Mouse (Mus musculus) MEL (cell line): ENCODE data around the gene Micu1. TPM values are rescaled to one million over a fixed set of nuclear protein-coding genes. Genes with fewer than 3 reads are reported as not detected.

Experiments used
- DNase-seq: peaks from one replicate; pipeline ENCODE4 v3.0.0; 2011; ENCODE audit warnings: low read depth, low spot score
- H3K27ac ChIP-seq: 2 replicates; pipeline ENCODE4 v1.5.1; 2012; ENCODE audit warnings: low read depth, mild to moderate bottlenecking, control low read depth, low read length, moderate library complexity; ENCODE audit not compliant: control insufficient read depth
- H3K27me3 ChIP-seq, 2 experiments: fragments of 150-350 bp in 1 of 2; sonication (generic) in 1 of 2; 2 replicates each; pipeline ENCODE4 v1.6.1; 2012; ENCODE audit warnings: low read length in 2 of 2, mild to moderate bottlenecking in 2 of 2, improper control_type of control experiment in 1 of 2, moderate library complexity in 1 of 2; ENCODE audit not compliant: insufficient read depth in 2 of 2, control insufficient read depth in 1 of 2
- H3K36me3 ChIP-seq, 2 experiments: 2 replicates each; pipeline ENCODE4 v1.6.1; 2012 to 2014; ENCODE audit warnings: low read length in 2 of 2, improper control_type of control experiment in 1 of 2, inconsistent platforms in 1 of 2, mild to moderate bottlenecking in 1 of 2; ENCODE audit not compliant: insufficient read depth in 2 of 2, control insufficient read depth in 1 of 2
- H3K4me1 ChIP-seq, 2 experiments: fragments of 150-350 bp in 1 of 2; sonication (generic) in 1 of 2; 2 replicates each; pipeline ENCODE4 v1.6.1; 2012; ENCODE audit warnings: low read length in 2 of 2, improper control_type of control experiment in 1 of 2, mild to moderate bottlenecking in 1 of 2; ENCODE audit not compliant: insufficient read depth in 2 of 2, control insufficient read depth in 1 of 2
- H3K4me3 ChIP-seq, 2 experiments: fragments of 150-350 bp in 1 of 2; sonication (generic) in 1 of 2; 2 replicates each; pipeline ENCODE4 v1.5.1; 2012; ENCODE audit warnings: low read depth in 2 of 2, low read length in 2 of 2, mild to moderate bottlenecking in 2 of 2, moderate library complexity in 2 of 2, control low read depth in 1 of 2, improper control_type of control experiment in 1 of 2; ENCODE audit not compliant: control insufficient read depth in 1 of 2, insufficient read depth in 1 of 2
- H3K79me2 ChIP-seq: 2 replicates; pipeline ENCODE4 v1.6.1; 2012; ENCODE audit warnings: mild to moderate bottlenecking, low read length, moderate library complexity; ENCODE audit not compliant: control insufficient read depth, poor library complexity, insufficient read depth
- H3K9ac ChIP-seq: 2 replicates; pipeline ENCODE4 v1.6.1; 2012; ENCODE audit warnings: low read depth, mild to moderate bottlenecking, control low read depth, low read length, moderate library complexity; ENCODE audit not compliant: control insufficient read depth, poor library complexity, severe bottlenecking
- H3K9me3 ChIP-seq: fragments of 150-350 bp; sonication (generic); replicated peaks from 2 replicates; pipeline ENCODE4 v1.6.1; 2012; ENCODE audit warnings: mild to moderate bottlenecking, low read length, improper control_type of control experiment, moderate library complexity; ENCODE audit not compliant: insufficient read depth
- CHD2 ChIP-seq: IDR thresholded peaks from 2 replicates; pipeline ENCODE4 v1.6.1; 2011; ENCODE audit warnings: low read length, improper control_type of control experiment
- CTCF ChIP-seq, 3 experiments: IDR thresholded peaks in 2 of 3; conservative IDR thresholded peaks in 1 of 3; 2 replicates each; pipeline ENCODE4 v1.5.1; 2011 to 2012; ENCODE audit warnings: low read length in 3 of 3, low read depth in 2 of 3, mild to moderate bottlenecking in 2 of 3, improper control_type of control experiment in 1 of 3, inconsistent platforms in 1 of 3, mixed read lengths in 1 of 3, moderate library complexity in 1 of 3; ENCODE audit not compliant: control insufficient read depth in 1 of 3, insufficient read depth in 1 of 3, poor library complexity in 1 of 3, severe bottlenecking in 1 of 3
- E2F4 ChIP-seq: IDR thresholded peaks from 2 replicates; pipeline ENCODE4 v1.6.1; 2011; ENCODE audit warnings: low read depth, low read length, improper control_type of control experiment, borderline replicate concordance
- ELF1 ChIP-seq: IDR thresholded peaks from 2 replicates; pipeline ENCODE4 v1.6.1; 2014; ENCODE audit warnings: low read depth, mild to moderate bottlenecking, inconsistent platforms, low read length, improper control_type of control experiment, moderate library complexity
- EP300 ChIP-seq, 2 experiments: IDR thresholded peaks; 2 replicates each; pipeline ENCODE4 v1.6.1; 2011; ENCODE audit warnings: improper control_type of control experiment in 2 of 2, low read length in 2 of 2, low read depth in 1 of 2, mild to moderate bottlenecking in 1 of 2
- ETS1 ChIP-seq: IDR thresholded peaks from 2 replicates; pipeline ENCODE4 v1.6.1; 2012; ENCODE audit warnings: low read depth, mild to moderate bottlenecking, inconsistent platforms, low read length, improper control_type of control experiment, moderate library complexity
- GABPA ChIP-seq: IDR thresholded peaks from 2 replicates; pipeline ENCODE4 v1.6.1; 2012; ENCODE audit warnings: low read depth, mild to moderate bottlenecking, inconsistent platforms, low read length, improper control_type of control experiment, moderate library complexity
- GATA1 ChIP-seq: IDR thresholded peaks from 2 replicates; pipeline ENCODE4 v1.6.1; 2011; ENCODE audit warnings: low read depth, low read length, improper control_type of control experiment
- JUND ChIP-seq: IDR thresholded peaks from 2 replicates; pipeline ENCODE4 v1.6.1; 2011; ENCODE audit warnings: low read depth, mild to moderate bottlenecking, improper control_type of control experiment, low read length
- MAFK ChIP-seq: IDR thresholded peaks from 2 replicates; pipeline ENCODE4 v1.6.1; 2011; ENCODE audit warnings: low read depth, mild to moderate bottlenecking, low read length, improper control_type of control experiment, borderline replicate concordance
- MAX ChIP-seq: IDR thresholded peaks from 2 replicates; pipeline ENCODE4 v1.6.1; 2011; ENCODE audit warnings: low read length, improper control_type of control experiment
- MAZ ChIP-seq: IDR thresholded peaks from 2 replicates; pipeline ENCODE4 v1.6.1; 2012; ENCODE audit warnings: low read depth, mild to moderate bottlenecking, inconsistent platforms, low read length, improper control_type of control experiment
- MEF2A ChIP-seq: IDR thresholded peaks from 2 replicates; pipeline ENCODE4 v1.6.1; 2014; ENCODE audit warnings: low read depth, mild to moderate bottlenecking, inconsistent platforms, low read length, improper control_type of control experiment; ENCODE audit not compliant: poor library complexity, insufficient replicate concordance, severe bottlenecking; ENCODE audit errors: extremely low read depth
- MXI1 ChIP-seq: IDR thresholded peaks from 2 replicates; pipeline ENCODE4 v1.6.1; 2011; ENCODE audit warnings: mild to moderate bottlenecking, low read depth, low read length, improper control_type of control experiment
- NELFE ChIP-seq: IDR thresholded peaks from 2 replicates; pipeline ENCODE4 v1.6.1; 2011; ENCODE audit warnings: low read depth, low read length, improper control_type of control experiment
- NRF1 ChIP-seq: IDR thresholded peaks from 2 replicates; pipeline ENCODE4 v1.6.1; 2014; ENCODE audit warnings: low read depth, mild to moderate bottlenecking, inconsistent platforms, low read length, improper control_type of control experiment, moderate library complexity; ENCODE audit not compliant: poor library complexity, insufficient read depth, severe bottlenecking
- POLR2AphosphoS2 ChIP-seq: IDR thresholded peaks from 2 replicates; pipeline ENCODE4 v1.6.1; 2011; ENCODE audit warnings: low read length, improper control_type of control experiment
- RAD21 ChIP-seq: IDR thresholded peaks from 2 replicates; pipeline ENCODE4 v1.6.1; 2011; ENCODE audit warnings: mild to moderate bottlenecking, low read depth, low read length, improper control_type of control experiment
- SIN3A ChIP-seq: IDR thresholded peaks from 2 replicates; pipeline ENCODE4 v1.6.1; 2012; ENCODE audit warnings: low read length, improper control_type of control experiment, inconsistent platforms
- TAL1 ChIP-seq: IDR thresholded peaks from 2 replicates; pipeline ENCODE4 v1.6.1; 2012; ENCODE audit warnings: mild to moderate bottlenecking, inconsistent platforms, low read length, moderate library complexity, mixed read lengths
- UBTF ChIP-seq: IDR thresholded peaks from 2 replicates; pipeline ENCODE4 v1.6.1; 2012; ENCODE audit warnings: low read depth, mild to moderate bottlenecking, inconsistent platforms, low read length, improper control_type of control experiment, moderate library complexity, borderline replicate concordance; ENCODE audit not compliant: insufficient read depth
- USF2 ChIP-seq, 2 experiments: IDR thresholded peaks; 2 replicates each; pipeline ENCODE4 v1.6.1; 2011 to 2012; ENCODE audit warnings: improper control_type of control experiment in 2 of 2, low read length in 2 of 2, borderline replicate concordance in 1 of 2, inconsistent platforms in 1 of 2, low read depth in 1 of 2, mild to moderate bottlenecking in 1 of 2; ENCODE audit not compliant: insufficient read depth in 1 of 2
- ZMIZ1 ChIP-seq: IDR thresholded peaks from 2 replicates; pipeline ENCODE4 v1.6.1; 2012; ENCODE audit warnings: low read depth, mild to moderate bottlenecking, inconsistent platforms, low read length, improper control_type of control experiment, moderate library complexity
- polyA plus RNA-seq, 2 experiments: library from polyadenylated mRNA; stranded (reverse) in 1 of 2; unstranded in 1 of 2; fragments of >175 nt in 1 of 2; fragments of >200 nt in 1 of 2; gene quantifications; 2 replicates each; pipeline versions ENCODE4 v1.2.1 to v1.2.4; 2012; ENCODE audit warnings: low replicate concordance in 2 of 2, low read depth in 1 of 2; ENCODE audit not compliant: insufficient read length in 2 of 2, insufficient read depth in 1 of 2, missing spikeins in 1 of 2
- total RNA-seq: library from RNA; depleted of rRNA; stranded (reverse); fragments of 300-350 nt; gene quantifications from 2 replicates; pipeline ENCODE4 v1.2.3, GENCODE M21; 2012

The Micu1 gene
- total and polyA plus RNA-seq, 3 experiments: 18.0 to 26.8 TPM; not detected in 1

GRCm38 (mm10) chr10:59819146-59819545 is 116.9 kb downstream of the Micu1 start:
- Histone ChIP-seq H3K79me2 (no peaks in the 10 kb centered on the region), H3K9ac (no peak overlapping the region), H3K27me3 (no peaks in the 10 kb centered on the region), H3K4me1 (peaks cover 0 to 3% of the 10 kb centered on the region in 2 experiments; a peak in 1 of 4 replicates), H3K36me3 (peaks cover 0 to 2% of the 10 kb centered on the region in 2 experiments; a peak in 1 of 4 replicates)
- TF ChIP-seq ETS1 (no peak), UBTF (no peak), MXI1 (no peak), USF2 (IDR thresholded peaks at IDR 0.05; ENCODE audit: borderline replicate concordance in 1 of 2, insufficient read depth in 1 of 2, low read depth in 1 of 2, low read length in 2 of 2) (no peak), NELFE (no peak), SIN3A (no peak), JUND (no peak), MAZ (no peak), RAD21 (no peak), ZMIZ1 (no peak), GABPA (no peak), CHD2 (no peak), MEF2A (no peak), MAX (no peak), EP300 (IDR thresholded peaks at IDR 0.05; ENCODE audit: low read depth in 1 of 2, low read length in 2 of 2) (no peak), CTCF (IDR thresholded peaks at IDR 0.05 in 2 of 3, conservative IDR thresholded peaks at IDR 0.05 in 1 of 3; ENCODE audit: control insufficient read depth in 1 of 3, insufficient read depth in 1 of 3, low read depth in 2 of 3, low read length in 3 of 3, poor library complexity in 1 of 3, severe bottlenecking in 1 of 3) (no peak), NRF1 (no peak), TAL1 (no peak), E2F4 (no peak)
- TF ChIP-seq, all 39 proteins: peak for 0
- no peak for DNase-seq
- no peak overlapping the region for H3K27ac ChIP-seq
- no peaks in the 10 kb centered on the region for H3K9me3 ChIP-seq
- no peak overlapping the region for H3K4me3 ChIP-seq

- Histone ChIP-seq H3K27ac (no peak overlapping the region), H3K4me1 (no peaks in the 10 kb centered on the region), H3K4me3 (no peak overlapping the region), H3K79me2 (no peaks in the 10 kb centered on the region), H3K9ac (no peak overlapping the region), H3K36me3 (no peaks in the 10 kb centered on the region), H3K27me3 (no peaks in the 10 kb centered on the region), H3K9me3 (no peaks in the 10 kb centered on the region)
- TF ChIP-seq ETS1 (no peak), MAX (no peak), NELFE (no peak), RAD21 (no peak), GATA1 (no peak), POLR2AphosphoS2 (no peak), USF2 (IDR thresholded peaks at IDR 0.05; ENCODE audit: borderline replicate concordance in 1 of 2, insufficient read depth in 1 of 2, low read depth in 1 of 2, low read length in 2 of 2) (no peak), ELF1 (no peak), MAFK (no peak), UBTF (no peak)
- no peak for DNase-seq
Measured at GRCm38 (mm10) chr10:59820886-59821285, 118.6 kb downstream of the Micu1 start.
